Comparison of ENCODE assay signal across 8 mouse cellular contexts in the genomic region with DNA sequence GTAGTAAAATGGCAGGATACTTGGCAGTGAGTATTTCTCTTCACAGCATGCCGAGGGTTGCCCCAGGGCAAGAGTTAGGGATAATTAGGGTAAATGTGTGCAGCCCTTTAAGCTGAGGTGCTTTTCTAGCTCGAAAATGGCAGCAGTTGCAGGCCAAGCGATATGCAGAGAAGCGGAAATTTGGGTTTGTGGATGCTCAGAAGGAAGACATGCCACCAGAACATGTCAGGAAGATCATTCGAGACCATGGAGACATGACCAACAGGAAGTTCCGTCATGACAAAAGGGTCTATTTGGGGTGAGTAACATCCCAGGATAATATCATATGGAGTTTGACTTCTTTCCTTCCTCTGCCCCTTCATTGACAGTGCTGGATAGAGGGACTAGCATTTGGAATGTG. TPM values are rescaled to one million over a fixed set of nuclear protein-coding genes. Genes with fewer than 3 reads are reported as not detected.
DNase-seq lines count a peak whose midpoint lies in the region; ATAC-seq lines count a peak whose summit lies in the region.

No protein-coding gene starts in this region.

- H3K4me1 ChIP-seq in kidney, embryonic 14.5 days (ENCODE audit: control insufficient read depth, insufficient read depth, low read length) = peaks cover 8% of the 10 kb centered on the region; the same call in 1 of the 2 replicates
- H3K4me1 ChIP-seq in hindbrain, embryonic 13.5 days (replicated peaks) = peaks cover 17% of the 10 kb centered on the region
- H3K4me1 ChIP-seq in midbrain, embryonic 14.5 days (ENCODE audit: control insufficient read depth, insufficient read depth, low read length) = peaks cover 12% of the 10 kb centered on the region

- peak overlapping the region; percentile 94 for H3K9ac ChIP-seq in kidney, embryonic 14.5 days (ENCODE audit: low read depth, low read length)
- peak overlapping the region; percentile 97 for H3K9ac ChIP-seq in hindbrain, embryonic 13.5 days
- H3K9ac ChIP-seq in midbrain, embryonic 14.5 days (replicated peaks; ENCODE audit: low read length) = peak overlapping the region; percentile 94

- no peaks in the 10 kb centered on the region for H3K9me3 ChIP-seq in kidney, embryonic 14.5 days (ENCODE audit: control insufficient read depth, low read length)
- no peaks in the 10 kb centered on the region for H3K9me3 ChIP-seq in hindbrain, embryonic 13.5 days
- no peaks in the 10 kb centered on the region for H3K9me3 ChIP-seq in midbrain, embryonic 14.5 days (ENCODE audit: control insufficient read depth, low read length)

- ATAC-seq in kidney, embryonic 14.5 days (ENCODE audit: low FRiP score, low TSS enrichment) = no peak
- no peak for ATAC-seq in hindbrain, embryonic 13.5 days (ENCODE audit: low FRiP score)
- no peak for ATAC-seq in midbrain, embryonic 14.5 days (ENCODE audit: low FRiP score, low TSS enrichment)

- peaks cover 40% of the 10 kb centered on the region for H3K36me3 ChIP-seq in kidney, embryonic 14.5 days (ENCODE audit: control insufficient read depth, insufficient read depth, low read length)
- H3K36me3 ChIP-seq in hindbrain, embryonic 13.5 days = peaks cover 32% of the 10 kb centered on the region
- H3K36me3 ChIP-seq in midbrain, embryonic 14.5 days (ENCODE audit: control insufficient read depth, insufficient read depth, low read length) = peaks cover 39% of the 10 kb centered on the region

- 47% methylated on average over 6 of the region's 6 CpGs for WGBS in kidney, embryonic 14.5 days
- WGBS in hindbrain, embryonic 13.5 days = 46% methylated on average over 6 of the region's 6 CpGs
- WGBS in midbrain, embryonic 14.5 days = 51% methylated on average over 6 of the region's 6 CpGs

- DNase-seq in kidney, adult 11 months = no peak
- DNase-seq in MEL-GATA-1-ER (ENCODE audit: extremely low read depth, low read depth) = peak; percentile 7
- no peak for DNase-seq in midbrain, embryonic 14.5 days
- DNase-seq in ovary, adult 18-20 months (ENCODE audit: low spot score) = no peak
- DNase-seq in Muller cell, postnatal 12 days (ENCODE audit: inconsistent ontology term) = no peak
- DNase-seq in c-Kit-positive CD71-positive TER-119-positive erythroid progenitor cells, embryonic 14.5 days (ENCODE audit: low spot score) = no peak

- H3K27ac ChIP-seq in kidney, embryonic 14.5 days (ENCODE audit: low read depth, low read length) = no peak overlapping the region
- peak overlapping the region; percentile 87; the same call in 1 of the 2 replicates for H3K27ac ChIP-seq in hindbrain, embryonic 13.5 days
- H3K27ac ChIP-seq in midbrain, embryonic 14.5 days (replicated peaks; ENCODE audit: low read depth, low read length) = no peak overlapping the region

- no peaks in the 10 kb centered on the region for H3K27me3 ChIP-seq in kidney, embryonic 14.5 days (ENCODE audit: control insufficient read depth, insufficient read depth, low read length)
- H3K27me3 ChIP-seq in hindbrain, embryonic 13.5 days = 0 out of 2 replicates have a peak, but pooled peaks cover 12% of the 10 kb centered on the region
- no peaks in the 10 kb centered on the region for H3K27me3 ChIP-seq in midbrain, embryonic 14.5 days (ENCODE audit: control insufficient read depth, insufficient read depth, low read length)

- peak overlapping the region; percentile 100 for H3K4me3 ChIP-seq in kidney, embryonic 14.5 days (ENCODE audit: low read length)
- peak overlapping the region; percentile 99 for H3K4me3 ChIP-seq in hindbrain, embryonic 13.5 days
- peak overlapping the region; percentile 99 for H3K4me3 ChIP-seq in midbrain, embryonic 14.5 days (replicated peaks; ENCODE audit: low read depth, low read length)

- peak overlapping the region; percentile 67 for H3K4me2 ChIP-seq in kidney, embryonic 14.5 days (replicated peaks; ENCODE audit: low read depth, low read length)
- peak overlapping the region; percentile 98 for H3K4me2 ChIP-seq in hindbrain, embryonic 13.5 days
- H3K4me2 ChIP-seq in midbrain, embryonic 14.5 days (ENCODE audit: low read length) = peak overlapping the region; percentile 98

RNA-seq across cellular contexts. Expression of gene Prpf8, which starts 0.9 kb away (rescaled TPM):
- 56.4 and 103 TPM in 2 replicates for polyA plus RNA-seq in kidney, embryonic 14.5 days (2014; fragmentation: Nextera tagmentation; extraction: Ambion mirVana)
- polyA plus RNA-seq in hindbrain, embryonic 13.5 days (2015; fragmentation: Nextera tagmentation; extraction: Ambion mirVana) = 49.2 and 51.8 TPM in 2 replicates
- 59.9 and 89.5 TPM in 2 replicates for polyA plus RNA-seq in midbrain, embryonic 14.5 days (2014; fragmentation: Nextera tagmentation; extraction: Ambion mirVana)

RNA-seq across cellular contexts. Expression of gene Rilp, which starts 22.4 kb away (rescaled TPM):
- polyA plus RNA-seq in kidney, embryonic 14.5 days (2014; fragmentation: Nextera tagmentation; extraction: Ambion mirVana) = 0.51 and 0.97 TPM in 2 replicates
- polyA plus RNA-seq in hindbrain, embryonic 13.5 days (2015; fragmentation: Nextera tagmentation; extraction: Ambion mirVana) = 1.4 and 1.5 TPM in 2 replicates
- polyA plus RNA-seq in midbrain, embryonic 14.5 days (2014; fragmentation: Nextera tagmentation; extraction: Ambion mirVana) = 1.0 and 1.6 TPM in 2 replicates

RNA-seq across cellular contexts. Expression of gene Scarf1, which starts 25.8 kb away (rescaled TPM):
- polyA plus RNA-seq in kidney, embryonic 14.5 days (2014; fragmentation: Nextera tagmentation; extraction: Ambion mirVana) = 10.0 TPM in 2 replicates
- 4.6 and 4.8 TPM in 2 replicates for polyA plus RNA-seq in hindbrain, embryonic 13.5 days (2015; fragmentation: Nextera tagmentation; extraction: Ambion mirVana)
- polyA plus RNA-seq in midbrain, embryonic 14.5 days (2014; fragmentation: Nextera tagmentation; extraction: Ambion mirVana) = 2.0 and 3.6 TPM in 2 replicates

RNA-seq across cellular contexts. Expression of gene Tlcd2, which starts 26.0 kb away (rescaled TPM):
- 20.7 and 21.0 TPM in 2 replicates for polyA plus RNA-seq in kidney, embryonic 14.5 days (2014; fragmentation: Nextera tagmentation; extraction: Ambion mirVana)
- polyA plus RNA-seq in hindbrain, embryonic 13.5 days (2015; fragmentation: Nextera tagmentation; extraction: Ambion mirVana) = 2.7 and 3.4 TPM in 2 replicates
- 1.1 and 2.5 TPM in 2 replicates for polyA plus RNA-seq in midbrain, embryonic 14.5 days (2014; fragmentation: Nextera tagmentation; extraction: Ambion mirVana)

RNA-seq across cellular contexts. Expression of gene Wdr81, which starts 33.0 kb away (rescaled TPM):
- polyA plus RNA-seq in kidney, embryonic 14.5 days (2014; fragmentation: Nextera tagmentation; extraction: Ambion mirVana) = 2.8 and 4.8 TPM in 2 replicates
- 6.2 and 7.1 TPM in 2 replicates for polyA plus RNA-seq in hindbrain, embryonic 13.5 days (2015; fragmentation: Nextera tagmentation; extraction: Ambion mirVana)
- polyA plus RNA-seq in midbrain, embryonic 14.5 days (2014; fragmentation: Nextera tagmentation; extraction: Ambion mirVana) = 5.7 and 7.4 TPM in 2 replicates
